Mouse (Mus musculus) embryonic fibroblast, embryonic 13.5 days (primary cell): ENCODE results near the gene Kcns1. TPM values are rescaled to one million over a fixed set of nuclear protein-coding genes. Genes with fewer than 3 reads are reported as not detected.
A peak's percentile ranks its signal among the peaks of the same experiment; 100 is the strongest.

Experiments
- H3K27ac ChIP-seq: 2 replicates; pipeline ENCODE4 v1.5.1; 2012; ENCODE audit warnings: low read length, control low read depth, inconsistent platforms; ENCODE audit not compliant: insufficient read depth
- H3K4me1 ChIP-seq: 2 replicates; pipeline ENCODE4 v1.6.1; 2011; ENCODE audit warnings: low read length; ENCODE audit not compliant: control insufficient read depth, insufficient read depth
- H3K4me3 ChIP-seq: 2 replicates; pipeline ENCODE4 v1.5.1; 2011; ENCODE audit warnings: mild to moderate bottlenecking, control low read depth, low read length; ENCODE audit not compliant: insufficient read depth
- CTCF ChIP-seq: IDR thresholded peaks from 2 replicates; pipeline ENCODE4 v1.5.1; 2011; ENCODE audit warnings: mild to moderate bottlenecking, control low read depth, low read length, moderate library complexity, borderline replicate concordance; ENCODE audit not compliant: insufficient read depth
- POLR2A ChIP-seq: IDR thresholded peaks from 2 replicates; pipeline ENCODE4 v1.6.1; 2011; ENCODE audit warnings: low read depth, mild to moderate bottlenecking, control low read depth, low read length, moderate library complexity
- polyA plus RNA-seq: library from polyadenylated mRNA; stranded (reverse); fragments of >200 nt; gene quantifications from 2 replicates; pipeline ENCODE4 v1.2.4, GENCODE M21; 2011; ENCODE audit warnings: low read depth; ENCODE audit not compliant: missing spikeins, insufficient read length

Gene Kcns1
- polyA plus RNA-seq, 1 experiment, result 1.1 TPM

DNA sequence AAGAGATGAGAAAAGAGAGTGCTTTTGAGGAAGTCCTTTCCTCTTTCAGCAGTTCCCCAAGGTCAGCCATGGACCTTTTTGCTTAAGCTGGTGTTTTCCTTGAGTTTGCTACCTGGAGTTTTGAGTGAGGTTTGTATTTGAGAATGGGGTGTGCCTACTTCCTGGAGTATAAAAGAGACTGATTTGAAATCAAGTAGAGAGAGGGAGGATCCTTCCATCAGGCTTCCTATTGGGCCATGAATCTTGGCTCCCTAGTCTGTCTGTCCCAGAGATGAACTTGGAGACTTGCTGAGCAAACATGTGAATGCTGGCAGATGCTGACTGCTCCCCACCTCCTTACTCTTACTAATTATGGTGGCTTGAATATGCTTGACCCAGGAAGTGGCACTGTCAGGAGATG lies 21.4 kb upstream of the Kcns1 start:
- Histone ChIP-seq H3K27ac (no peak overlapping the region), H3K4me1 (no peaks in the 10 kb centered on the region), H3K4me3 (no peak overlapping the region)
- TF ChIP-seq CTCF (no peak), POLR2A (no peak)

DNA sequence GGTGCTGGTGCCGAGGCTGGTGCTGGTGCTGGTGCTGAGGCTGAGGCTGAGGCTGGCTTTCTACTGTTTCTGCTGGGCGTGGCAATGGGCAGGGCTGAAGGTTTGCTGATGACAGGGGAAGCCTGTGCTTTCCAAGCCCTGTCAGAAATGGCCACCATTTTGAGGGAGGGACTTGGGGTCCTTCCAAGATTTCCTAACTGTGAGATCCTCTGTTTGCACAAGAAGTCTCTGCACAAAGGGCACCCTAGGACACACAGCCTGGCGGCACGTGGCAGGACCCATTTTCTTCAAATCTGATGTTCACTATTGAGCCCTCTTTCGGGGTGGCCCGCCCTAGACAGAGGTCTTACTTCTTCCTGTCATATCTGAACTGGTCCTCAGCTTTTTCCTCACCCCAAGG lies 19.7 kb upstream of the Kcns1 start, which contains the start of gene Wfdc12:
TSS of gene Wfdc12 (minus strand) at position 33 of the 400 bp plus-strand sequence.
- Histone ChIP-seq H3K4me1 (no peaks in the 10 kb centered on the region), H3K4me3 (no peak within 1 kb of the TSS), H3K27ac (no peak within 1 kb of the TSS)
- TF ChIP-seq POLR2A, result no peak
- no peak for TF ChIP-seq CTCF

DNA sequence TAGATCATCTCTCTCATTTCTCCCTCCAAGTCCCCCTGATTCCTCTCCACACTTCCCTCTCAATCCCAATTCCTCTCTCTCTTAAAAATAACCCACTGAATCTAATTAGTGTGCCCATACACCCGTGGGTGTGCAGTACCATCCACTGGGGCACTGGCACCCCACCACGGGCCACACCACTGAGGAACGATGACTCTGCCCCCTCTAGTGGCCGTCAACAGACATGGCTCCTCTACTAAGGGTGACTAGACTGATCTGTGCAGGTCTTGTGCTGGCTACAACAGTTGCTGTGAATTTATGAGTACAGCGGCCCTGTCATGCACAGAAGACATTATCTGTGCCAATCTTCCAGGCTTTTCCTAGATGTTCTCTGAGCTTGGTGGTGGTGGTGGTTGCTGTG lies 17.8 kb upstream of the Kcns1 start:
- TF ChIP-seq POLR2A (no peak), CTCF (peak; percentile 63; the same call in 1 of the 2 replicates)
- H3K27ac ChIP-seq, result no peak overlapping the region
- H3K4me1 ChIP-seq, result no peaks in the 10 kb centered on the region
- H3K4me3 ChIP-seq, result no peak overlapping the region

DNA sequence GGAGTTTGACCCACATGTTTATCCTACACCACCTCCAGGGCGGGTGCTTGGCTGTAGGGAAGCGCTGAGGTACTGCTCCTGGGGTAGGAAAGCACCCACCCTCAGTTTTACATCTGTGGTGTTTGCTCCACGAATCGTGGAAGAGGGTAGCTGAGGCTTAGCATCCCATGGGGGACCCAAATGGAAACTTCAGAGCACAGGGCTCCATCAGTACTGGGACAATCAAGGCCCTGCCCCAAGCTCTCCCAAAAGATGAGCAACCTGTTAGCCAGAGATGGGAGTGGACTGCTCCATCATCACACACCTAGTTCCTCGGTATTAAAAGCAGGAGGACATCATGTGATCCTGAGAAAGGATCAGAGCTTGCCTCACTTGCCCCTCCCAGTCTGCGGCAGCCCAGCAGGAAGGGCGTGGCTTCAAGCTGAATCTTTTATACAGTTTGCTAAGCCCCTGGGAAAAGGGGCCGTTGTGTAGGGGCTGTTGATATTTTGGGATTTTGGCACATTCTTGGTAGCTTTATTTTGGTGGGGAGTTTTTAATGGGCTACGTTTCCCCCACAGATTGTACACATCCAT lies 13.3 kb upstream of the Kcns1 start:
- H3K4me3 ChIP-seq, result no peak overlapping the region
- no peak overlapping the region for H3K27ac ChIP-seq

DNA sequence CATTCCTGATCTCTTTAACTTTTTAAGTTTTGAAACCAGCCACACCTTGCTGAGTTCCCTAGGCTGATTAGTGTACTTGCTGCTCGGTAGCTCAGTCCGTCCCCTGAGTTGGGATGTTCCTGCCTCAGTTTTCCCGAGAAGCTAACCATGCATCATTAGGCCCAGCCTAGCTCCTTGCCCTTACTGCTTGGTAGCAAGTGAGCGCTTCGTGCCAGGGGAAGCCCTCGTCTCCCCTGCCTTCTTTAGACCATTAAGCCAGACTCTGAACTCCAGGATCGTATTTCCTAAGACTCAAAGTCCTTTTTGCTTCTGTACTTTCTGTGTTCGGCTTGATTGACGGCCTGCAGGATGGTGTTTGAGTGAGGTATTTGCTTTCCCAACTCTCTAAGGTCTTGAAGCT lies 12.4 kb upstream of the Kcns1 start:
- no peaks in the 10 kb centered on the region for H3K4me1 ChIP-seq
- no peak for TF ChIP-seq CTCF
- no peak for TF ChIP-seq POLR2A
- H3K27ac ChIP-seq, result no peak overlapping the region
- no peak overlapping the region for H3K4me3 ChIP-seq

More for the DNA sequence above, 13.3 kb upstream of the Kcns1 start:
- TF ChIP-seq POLR2A (no peak), CTCF (no peak)
- H3K4me1 ChIP-seq, result no peaks in the 10 kb centered on the region

DNA sequence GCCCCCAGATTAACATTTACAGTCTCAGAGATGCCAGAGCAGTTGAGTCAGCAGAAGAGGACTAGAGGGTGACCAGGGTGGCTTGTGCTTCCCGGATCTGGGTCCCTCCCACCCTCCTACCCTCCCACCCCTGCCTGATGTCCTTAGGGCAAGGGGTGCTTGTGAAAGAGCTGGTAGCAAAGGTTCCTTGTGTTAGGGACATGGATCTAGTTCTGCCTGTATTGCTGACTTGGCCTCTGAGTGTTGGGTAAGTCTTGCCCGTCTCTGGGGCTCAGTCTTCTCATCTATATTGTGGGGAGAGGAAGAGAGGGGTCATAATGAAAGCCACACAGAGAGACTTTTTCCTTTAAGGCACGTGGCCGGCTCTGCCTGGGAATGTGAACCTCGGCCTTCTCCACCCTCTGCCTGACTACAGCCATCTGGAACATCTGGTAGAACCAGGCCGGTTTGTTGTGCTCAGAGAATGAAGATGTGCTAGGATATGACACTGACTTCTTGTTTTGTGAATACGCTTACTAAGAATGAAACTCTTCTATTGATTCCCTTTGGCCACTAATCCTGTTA lies 11.9 kb upstream of the Kcns1 start, which contains the start of gene Wfdc5:
TSS of gene Wfdc5 (minus strand) at position 51 of the 564 bp plus-strand sequence.
- H3K4me3 ChIP-seq, result no peak within 1 kb of the TSS
- no peaks in the 10 kb centered on the region for H3K4me1 ChIP-seq
- H3K27ac ChIP-seq, result no peak within 1 kb of the TSS
- no peak for TF ChIP-seq CTCF
- no peak for TF ChIP-seq POLR2A

DNA sequence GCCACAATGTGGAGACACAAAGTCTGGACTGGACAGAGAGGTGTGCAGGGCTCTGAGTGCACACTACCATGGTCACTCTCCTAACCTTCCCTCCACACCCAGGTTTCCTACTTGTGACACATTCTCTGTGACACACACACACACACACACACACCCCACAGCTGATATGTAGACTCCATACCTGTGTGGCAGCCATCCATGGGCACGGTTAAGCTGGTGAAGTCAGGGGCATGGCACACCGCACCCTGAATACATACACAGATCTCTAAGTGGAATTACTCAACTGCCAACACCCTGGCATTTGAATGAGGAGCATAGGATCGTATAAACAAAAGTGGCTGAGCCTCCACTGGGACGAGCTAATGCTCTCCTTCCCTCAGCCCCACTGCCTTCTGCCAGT lies 9.9 kb upstream of the Kcns1 start:
- TF ChIP-seq CTCF (no peak), POLR2A (no peak)
- no peak overlapping the region for H3K27ac ChIP-seq

DNA sequence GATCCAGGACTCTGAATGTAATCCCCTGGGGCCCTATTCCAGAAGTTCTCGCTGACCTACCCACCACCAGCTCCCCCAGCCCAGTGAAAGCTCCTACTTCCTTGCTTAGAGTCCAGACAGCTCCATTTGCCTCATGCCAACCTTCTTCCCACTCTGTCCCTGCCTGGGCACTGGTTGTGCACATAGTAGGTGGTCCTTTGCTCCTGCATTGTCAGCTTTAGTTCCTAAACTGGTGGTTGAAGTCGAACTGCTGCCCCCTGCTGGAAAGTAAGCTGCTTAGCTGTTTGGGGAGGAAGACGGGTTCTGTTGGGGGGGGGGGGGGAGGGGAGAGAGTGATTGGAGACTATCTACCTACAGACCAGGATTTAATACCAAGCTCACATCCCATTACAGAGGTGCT lies 9.2 kb upstream of the Kcns1 start:
- TF ChIP-seq POLR2A (no peak), CTCF (0 out of 2 replicates have a peak, but pooled peaks have one; percentile 13)

More for the DNA sequence above, 9.9 kb upstream of the Kcns1 start:
- H3K4me1 ChIP-seq, result no peaks in the 10 kb centered on the region; the same call in 1 of the 2 replicates
- H3K4me3 ChIP-seq, result no peak overlapping the region

DNA sequence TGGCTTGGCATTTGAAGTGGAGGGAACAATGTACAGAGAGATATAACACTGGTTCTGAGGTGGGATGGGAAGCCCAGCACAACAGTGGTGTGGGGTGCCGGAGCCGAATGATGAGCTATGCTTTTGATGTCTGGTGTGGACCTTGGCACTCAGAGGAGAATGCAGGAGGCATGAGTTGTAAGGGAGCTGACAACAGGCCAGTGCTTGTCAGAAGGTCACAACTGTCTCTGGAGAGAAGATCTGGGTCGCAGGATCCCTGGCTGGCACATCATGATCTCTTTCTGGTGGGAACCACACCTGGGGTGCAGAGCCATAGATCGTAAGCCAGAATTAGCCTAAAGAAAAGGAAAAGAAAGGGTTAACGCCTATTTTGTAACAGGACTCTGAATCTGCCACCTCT lies 6.9 kb upstream of the Kcns1 start:
- Histone ChIP-seq H3K4me3 (no peak overlapping the region), H3K4me1 (peaks cover 5% of the 10 kb centered on the region), H3K27ac (no peak overlapping the region)
- no peak for TF ChIP-seq POLR2A

More for the DNA sequence above, 9.2 kb upstream of the Kcns1 start:
- H3K4me1 ChIP-seq, result no peaks in the 10 kb centered on the region; the same call in 1 of the 2 replicates
- H3K4me3 ChIP-seq, result no peak overlapping the region
- H3K27ac ChIP-seq, result no peak overlapping the region

DNA sequence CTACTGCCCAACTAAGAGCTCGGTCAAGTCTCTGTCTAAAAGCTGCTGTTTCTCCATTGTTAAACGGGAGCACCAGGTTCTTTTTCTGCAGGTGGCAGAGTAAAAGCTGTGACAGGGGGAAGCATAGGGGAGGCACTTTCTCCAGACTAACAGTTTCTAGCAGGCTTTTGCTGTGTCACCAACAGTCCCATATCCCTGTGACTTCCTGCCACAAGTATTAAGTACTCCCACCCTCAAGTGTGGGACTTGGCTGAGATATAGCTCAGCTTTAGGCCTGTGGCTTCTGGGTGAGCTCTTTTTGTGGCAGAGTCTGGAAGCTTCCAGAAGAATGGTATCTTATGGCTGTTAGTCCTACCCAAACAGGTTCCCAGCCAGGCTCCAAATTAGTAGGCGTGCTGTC lies 4.9 kb upstream of the Kcns1 start:
- Histone ChIP-seq H3K4me1 (peaks cover 5% of the 10 kb centered on the region), H3K27ac (no peak overlapping the region), H3K4me3 (no peak overlapping the region)
- TF ChIP-seq POLR2A (no peak), CTCF (no peak)
